Mouse (Mus musculus) hindbrain, embryonic 13.5 days (tissue): Measurements from ENCODE around the gene Abcc9. TPM values are rescaled to one million over a fixed set of nuclear protein-coding genes. Genes with fewer than 3 reads are reported as not detected.

Experiments used
- ATAC-seq: fragments of 200-750 bp; cut with Nextera tagmentation; 2 replicates; pipeline ENCODE4 v1.8.0; 2017; ENCODE audit warnings: moderate TSS enrichment; ENCODE audit not compliant: low FRiP score
- H3K27ac ChIP-seq: fragments of 300-500 bp; sonication (generic); 2 replicates; pipeline ENCODE4 v1.5.1; 2015; ENCODE audit warnings: inconsistent platforms, mild to moderate bottlenecking, moderate library complexity
- H3K27me3 ChIP-seq: fragments of 300-500 bp; sonication (generic); 2 replicates; pipeline ENCODE4 v1.6.1; 2015; ENCODE audit warnings: mild to moderate bottlenecking, inconsistent platforms
- H3K36me3 ChIP-seq: fragments of 300-500 bp; sonication (generic); 2 replicates; pipeline ENCODE4 v1.6.1; 2015; ENCODE audit warnings: mild to moderate bottlenecking, inconsistent platforms
- H3K4me1 ChIP-seq: fragments of 300-500 bp; sonication (generic); replicated peaks from 2 replicates; pipeline ENCODE4 v1.6.1; 2015; ENCODE audit warnings: inconsistent platforms
- H3K4me2 ChIP-seq: fragments of 300-500 bp; sonication (generic); 2 replicates; pipeline ENCODE4 v1.6.1; 2015; ENCODE audit warnings: inconsistent platforms, mild to moderate bottlenecking, moderate library complexity
- H3K4me3 ChIP-seq: fragments of 300-500 bp; sonication (generic); 2 replicates; pipeline ENCODE4 v1.5.1; 2015; ENCODE audit warnings: mild to moderate bottlenecking, inconsistent platforms
- H3K9ac ChIP-seq: fragments of 300-500 bp; sonication (generic); 2 replicates; pipeline ENCODE4 v1.6.1; 2015; ENCODE audit warnings: mild to moderate bottlenecking, inconsistent platforms
- H3K9me3 ChIP-seq: fragments of 300-500 bp; sonication (generic); 2 replicates; pipeline ENCODE4 v1.6.1; 2016; ENCODE audit warnings: inconsistent platforms
- WGBS: fragments of 180-500 bp; shearing (Covaris S2); methylation state at CpG from one replicate; pipeline ENCODE4 v1.1.7; 2015; 5-methylcytosine and 5-hydroxymethylcytosine counted together
- polyA plus RNA-seq: library from polyadenylated mRNA; unstranded; fragments of >200 nt; fragmentation: Nextera tagmentation; extraction: Ambion mirVana; gene quantifications from 2 replicates; pipeline ENCODE4 v1.2.1, GENCODE M21; 2015

Abcc9 gene
- polyA plus RNA-seq, 1 experiment from 2014 or later = 2.6 TPM

- Histone ChIP-seq H3K9me3 (no peaks in the 10 kb centered on the region), H3K9ac (no peak overlapping the region), H3K36me3 (no peaks in the 10 kb centered on the region), H3K27ac (no peak overlapping the region), H3K27me3 (peaks cover 2% of the 10 kb centered on the region), H3K4me3 (no peak overlapping the region), H3K4me2 (no peak overlapping the region), H3K4me1 (no peaks in the 10 kb centered on the region)
- 79% methylated on average over 4 of the region's 4 CpGs for WGBS
- no peak for ATAC-seq
Measured at GRCm38 (mm10) chr6:142578831-142579230, 123.3 kb downstream of the Abcc9 start.

GRCm38 (mm10) chr6:142577801-142578200 lies 124.3 kb downstream of the Abcc9 start:
- Histone ChIP-seq H3K4me1 (no peaks in the 10 kb centered on the region), H3K9ac (no peak overlapping the region), H3K36me3 (no peaks in the 10 kb centered on the region), H3K4me3 (no peak overlapping the region), H3K4me2 (no peak overlapping the region), H3K27ac (no peak overlapping the region), H3K9me3 (no peaks in the 10 kb centered on the region), H3K27me3 (peaks cover 12% of the 10 kb centered on the region)
- 81% methylated on average over 6 of the region's 6 CpGs for WGBS
- no peak for ATAC-seq

GRCm38 (mm10) chr6:142572876-142573275 lies 129.2 kb downstream of the Abcc9 start:
- 67% methylated on average over 6 of the region's 6 CpGs for WGBS
- H3K4me1 ChIP-seq = peaks cover 26% of the 10 kb centered on the region
- H3K4me3 ChIP-seq = no peak overlapping the region
- no peaks in the 10 kb centered on the region for H3K36me3 ChIP-seq
- ATAC-seq = no peak
- H3K9ac ChIP-seq = no peak overlapping the region
- no peak overlapping the region for H3K27ac ChIP-seq
- H3K9me3 ChIP-seq = no peaks in the 10 kb centered on the region
- no peak overlapping the region for H3K4me2 ChIP-seq
- peaks cover 57% of the 10 kb centered on the region for H3K27me3 ChIP-seq

- WGBS = 5% methylated on average over 21 of the region's 21 CpGs
- Histone ChIP-seq H3K9ac (peak overlapping the region; percentile 68), H3K4me1 (peaks cover 26% of the 10 kb centered on the region), H3K27ac (no peak overlapping the region), H3K4me2 (peak overlapping the region; percentile 91), H3K27me3 (peaks cover 64% of the 10 kb centered on the region), H3K4me3 (peak overlapping the region; percentile 48), H3K36me3 (no peaks in the 10 kb centered on the region), H3K9me3 (no peaks in the 10 kb centered on the region)
- 0 out of 2 replicates have a peak, but pooled peaks have one; percentile 6 for ATAC-seq
Measured at GRCm38 (mm10) chr6:142571629-142572360, 130.3 kb downstream of the Abcc9 start.

- Histone ChIP-seq H3K36me3 (no peaks in the 10 kb centered on the region), H3K9me3 (no peaks in the 10 kb centered on the region), H3K27me3 (peaks cover 67% of the 10 kb centered on the region), H3K27ac (no peak within 1 kb of the TSS), H3K9ac (peak within 1 kb of the TSS; percentile 68), H3K4me1 (peaks cover 26% of the 10 kb centered on the region), H3K4me2 (peak within 1 kb of the TSS; percentile 91), H3K4me3 (peak within 1 kb of the TSS; percentile 48)
- under 1% methylated on average over 34 of the region's 34 CpGs for WGBS
- peak; percentile 88 for ATAC-seq
Measured at GRCm38 (mm10) chr6:142571055-142571618, 131.0 kb downstream of the Abcc9 start, which contains the start of gene Kcnj8. Gene Kcnj8, minus strand, starts transcription at chr6:142571614.

- no peaks in the 10 kb centered on the region for H3K9me3 ChIP-seq
- WGBS = 6% methylated on average over 30 of the region's 30 CpGs
- H3K27ac ChIP-seq = no peak overlapping the region
- no peaks in the 10 kb centered on the region for H3K36me3 ChIP-seq
- peak overlapping the region; percentile 91 for H3K4me2 ChIP-seq
- H3K27me3 ChIP-seq = peaks cover 72% of the 10 kb centered on the region
- peaks cover 26% of the 10 kb centered on the region for H3K4me1 ChIP-seq
- H3K9ac ChIP-seq = peak overlapping the region; percentile 47; the same call in 1 of the 2 replicates
- no peak for ATAC-seq
- peak overlapping the region; percentile 48 for H3K4me3 ChIP-seq
Measured at GRCm38 (mm10) chr6:142570046-142570770, 131.9 kb downstream of the Abcc9 start.

GRCm38 (mm10) chr6:142568713-142569357 lies 133.3 kb downstream of the Abcc9 start:
- no peak overlapping the region for H3K4me3 ChIP-seq
- no peaks in the 10 kb centered on the region for H3K9me3 ChIP-seq
- no peak overlapping the region for H3K4me2 ChIP-seq
- H3K36me3 ChIP-seq = no peaks in the 10 kb centered on the region
- WGBS = 45% methylated on average over 7 of the region's 7 CpGs
- no peak overlapping the region for H3K27ac ChIP-seq
- H3K27me3 ChIP-seq = peaks cover 70% of the 10 kb centered on the region
- no peak overlapping the region for H3K9ac ChIP-seq
- H3K4me1 ChIP-seq = peaks cover 26% of the 10 kb centered on the region
- ATAC-seq = no peak

GRCm38 (mm10) chr6:142567452-142567851 lies 134.7 kb downstream of the Abcc9 start:
- H3K4me3 ChIP-seq = no peak overlapping the region
- peaks cover 26% of the 10 kb centered on the region for H3K4me1 ChIP-seq
- peaks cover 57% of the 10 kb centered on the region for H3K27me3 ChIP-seq
- no peak for ATAC-seq
- H3K36me3 ChIP-seq = no peaks in the 10 kb centered on the region
- 43% methylated on average over 5 of the region's 5 CpGs for WGBS
- no peak overlapping the region for H3K9ac ChIP-seq
- H3K4me2 ChIP-seq = no peak overlapping the region
- no peaks in the 10 kb centered on the region for H3K9me3 ChIP-seq
- H3K27ac ChIP-seq = no peak overlapping the region

- Histone ChIP-seq H3K4me1 (no peaks in the 10 kb centered on the region; the same call in none of the 2 replicates), H3K36me3 (no peaks in the 10 kb centered on the region), H3K4me2 (no peak overlapping the region), H3K4me3 (no peak overlapping the region), H3K27me3 (peaks cover 31% of the 10 kb centered on the region), H3K9ac (no peak overlapping the region), H3K9me3 (no peaks in the 10 kb centered on the region), H3K27ac (no peak overlapping the region)
- no peak for ATAC-seq
- over 99% methylated on average over 3 of the region's 3 CpGs for WGBS
Measured at GRCm38 (mm10) chr6:142564746-142565145, 137.4 kb downstream of the Abcc9 start.

- ATAC-seq = no peak
- Histone ChIP-seq H3K27ac (no peak overlapping the region), H3K36me3 (no peaks in the 10 kb centered on the region), H3K27me3 (0 out of 2 replicates have a peak, but pooled peaks cover 5% of the 10 kb centered on the region), H3K9ac (no peak overlapping the region), H3K9me3 (no peaks in the 10 kb centered on the region), H3K4me2 (no peak overlapping the region), H3K4me1 (no peaks in the 10 kb centered on the region), H3K4me3 (no peak overlapping the region)
- WGBS = 79% methylated on average over 1 of the region's 1 CpGs
Measured at GRCm38 (mm10) chr6:142561151-142561550, 141.0 kb downstream of the Abcc9 start.

- ATAC-seq = no peak
Measured at GRCm38 (mm10) chr6:142558772-142559679, 143.1 kb downstream of the Abcc9 start.

More at GRCm38 (mm10) chr6:142558772-142559679, 143.1 kb downstream of the Abcc9 start:
- H3K9ac ChIP-seq = no peak overlapping the region
- no peaks in the 10 kb centered on the region for H3K36me3 ChIP-seq
- no peak overlapping the region for H3K4me3 ChIP-seq
- H3K27me3 ChIP-seq = no peaks in the 10 kb centered on the region
- WGBS = 80% methylated on average over 10 of the region's 10 CpGs
- H3K4me1 ChIP-seq = no peaks in the 10 kb centered on the region
- H3K9me3 ChIP-seq = no peaks in the 10 kb centered on the region
- no peak overlapping the region for H3K4me2 ChIP-seq
- H3K27ac ChIP-seq = no peak overlapping the region
